Comparison of ENCODE assay signal across 14 mouse cellular contexts in the genomic region with DNA sequence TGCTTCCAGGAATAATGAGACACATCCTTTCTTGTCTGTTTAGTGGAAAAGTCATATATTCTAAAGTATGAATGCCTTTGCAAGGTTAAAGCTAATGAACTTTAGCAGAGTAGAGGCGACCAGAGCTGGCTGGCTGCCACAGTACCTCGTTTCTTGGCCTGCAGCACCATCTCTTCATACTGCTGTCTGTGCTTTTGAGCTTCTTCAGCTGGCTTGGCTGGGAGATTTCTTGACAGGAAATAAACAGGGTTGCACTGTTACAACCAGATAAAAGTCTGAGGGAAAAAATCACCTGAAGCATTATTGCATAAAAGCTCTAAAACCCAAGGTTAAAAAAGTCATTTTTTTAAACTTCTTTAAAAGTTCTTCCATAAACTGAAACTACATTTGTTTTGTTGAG. TPM values are rescaled to one million over a fixed set of nuclear protein-coding genes. Genes with fewer than 3 reads are reported as not detected.
DNase-seq lines count a peak whose midpoint lies in the region; ATAC-seq and TF ChIP-seq lines count a peak whose summit lies in the region.
"Had no signal": no experiment of that assay in that cellular context is flagged by ENCODE, and none has a peak within 500 bp of the region (broad histone marks: within the 10 kb centered on the region; RNA-seq: fewer than 3 reads in every experiment).

No protein-coding gene starts in this region.

- no peak for TF ChIP-seq RAD21 in MEL (IDR thresholded peaks at IDR 0.05; ENCODE audit: low read depth, low read length)

- TF ChIP-seq CTCF in layer of hippocampus, adult 2 months (conservative IDR thresholded peaks at IDR 0.05), result no peak
- no peak for TF ChIP-seq CTCF in MEL (IDR thresholded peaks at IDR 0.05 in 2 of 3, conservative IDR thresholded peaks at IDR 0.05 in 1 of 3; ENCODE audit: control insufficient read depth in 1 of 3, insufficient read depth in 1 of 3, low read depth in 2 of 3, low read length in 3 of 3, poor library complexity in 1 of 3, severe bottlenecking in 1 of 3)

- H3K4me3 ChIP-seq in layer of hippocampus, adult 2 months, result no peak overlapping the region
- no peak overlapping the region for H3K4me3 ChIP-seq in MEL (ENCODE audit: control insufficient read depth in 1 of 2, insufficient read depth in 1 of 2, low read depth in 2 of 2, low read length in 2 of 2)
- H3K4me3 ChIP-seq: hindbrain, embryonic 15.5 days had no signal

- peaks cover 12 to 23% of the 10 kb centered on the region in 2 experiments for H3K4me1 ChIP-seq in MEL (ENCODE audit: control insufficient read depth in 1 of 2, insufficient read depth in 2 of 2, low read length in 2 of 2)

- H3K36me3 ChIP-seq in MEL (ENCODE audit: control insufficient read depth in 1 of 2, insufficient read depth in 2 of 2, low read length in 2 of 2), result peaks cover 3 to 21% of the 10 kb centered on the region in 2 experiments

- DNase-seq in heart, adult 18-20 months, result peak; percentile 14 to 20
- DNase-seq in heart, adult 11 months, result no peak
- DNase-seq in layer of hippocampus, adult 2 months (ENCODE audit: low spot score in 2 of 2), result no peak
- DNase-seq in layer of hippocampus, postnatal 36 days, result no peak
- DNase-seq in MEL (ENCODE audit: low read depth, low spot score), result peak; percentile 85
- peak; percentile 84 for DNase-seq in kidney, postnatal 10 days
- DNase-seq in Muller cell, postnatal 12 days (ENCODE audit: inconsistent ontology term), result no peak
- DNase-seq: adrenal gland, postnatal 14 days; cerebellum, adult 9-10 months; embryo, embryonic 11 days; forebrain, postnatal 0 days; thymus, postnatal 4 days had no signal

- TF ChIP-seq EP300 in MEL (IDR thresholded peaks at IDR 0.05; ENCODE audit: low read depth in 1 of 2, low read length in 2 of 2), result peak; percentile 76 to 85

- H3K27me3 ChIP-seq in MEL (ENCODE audit: control insufficient read depth in 1 of 2, insufficient read depth in 2 of 2, low read length in 2 of 2), result no peaks in the 10 kb centered on the region
- H3K27me3 ChIP-seq: hindbrain, embryonic 15.5 days had no signal

- H3K27ac ChIP-seq in layer of hippocampus, adult 2 months, result peak overlapping the region; percentile 40; the same call in 1 of the 2 replicates
- peak overlapping the region; percentile 81 for H3K27ac ChIP-seq in MEL (ENCODE audit: control insufficient read depth, low read depth, low read length)
- H3K27ac ChIP-seq: hindbrain, embryonic 15.5 days had no signal

- no peak overlapping the region; the same call in 1 of the 2 replicates for H3K9ac ChIP-seq in MEL (ENCODE audit: control insufficient read depth, low read depth, low read length, poor library complexity, severe bottlenecking)
- H3K9ac ChIP-seq: forebrain, postnatal 0 days; hindbrain, embryonic 15.5 days had no signal

- H3K9me3 ChIP-seq in MEL (replicated peaks; ENCODE audit: insufficient read depth, low read length), result no peaks in the 10 kb centered on the region
- H3K9me3 ChIP-seq: hindbrain, embryonic 15.5 days had no signal

- TF ChIP-seq POLR2A in MEL (IDR thresholded peaks at IDR 0.05; ENCODE audit: control insufficient read depth in 1 of 2, insufficient read depth in 1 of 2, low read depth in 1 of 2, low read length in 2 of 2, poor library complexity in 1 of 2), result no peak

- H3K79me2 ChIP-seq in MEL (ENCODE audit: control insufficient read depth, insufficient read depth, low read length, poor library complexity), result no peaks in the 10 kb centered on the region

- ATAC-seq in monocyte, adult 5-6 weeks (replicated peaks; ENCODE audit: insufficient number of reproducible peaks, low FRiP score, low TSS enrichment, poor library complexity, severe bottlenecking), result no peak
- ATAC-seq: forebrain, postnatal 0 days had no signal

TF ChIP-seq in MEL, 35 proteins besides CTCF, POLR2A, EP300 and RAD21:
- TF ChIP-seq NELFE (IDR thresholded peaks at IDR 0.05; ENCODE audit: low read depth, low read length) (no peak), ZC3H11A (IDR thresholded peaks at IDR 0.05; ENCODE audit: low read depth, low read length) (no peak), RCOR1 (IDR thresholded peaks at IDR 0.05; ENCODE audit: low read depth, low read length) (peak; percentile 77), SMC3 (IDR thresholded peaks at IDR 0.05; ENCODE audit: low read depth, low read length) (no peak), MYB (IDR thresholded peaks at IDR 0.05; ENCODE audit: low read depth, low read length) (no peak), POLR2AphosphoS5 (IDR thresholded peaks at IDR 0.05; ENCODE audit: borderline replicate concordance, low read depth, low read length) (no peak), JUND (IDR thresholded peaks at IDR 0.05; ENCODE audit: low read depth, low read length) (no peak), ZNF384 (IDR thresholded peaks at IDR 0.05; ENCODE audit: low read depth, low read length) (peak; percentile 47), USF1 (IDR thresholded peaks at IDR 0.05; ENCODE audit: low read depth, low read length) (no peak), SIN3A (IDR thresholded peaks at IDR 0.05; ENCODE audit: low read length) (peak; percentile 91), BHLHE40 (IDR thresholded peaks at IDR 0.05; ENCODE audit: borderline replicate concordance, low read depth, low read length) (peak; percentile 61; the same call in 1 of the 2 replicates), NRF1 (IDR thresholded peaks at IDR 0.05; ENCODE audit: insufficient read depth, low read depth, low read length, poor library complexity, severe bottlenecking) (no peak), UBTF (IDR thresholded peaks at IDR 0.05; ENCODE audit: borderline replicate concordance, insufficient read depth, low read depth, low read length) (no peak), TAL1 (IDR thresholded peaks at IDR 0.05; ENCODE audit: low read length) (no peak; the same call in 1 of the 2 replicates), MXI1 (IDR thresholded peaks at IDR 0.05; ENCODE audit: low read depth, low read length) (peak; percentile 77; the same call in 1 of the 2 replicates), GABPA (IDR thresholded peaks at IDR 0.05; ENCODE audit: low read depth, low read length) (no peak), GATA1 (IDR thresholded peaks at IDR 0.05; ENCODE audit: low read depth, low read length) (peak; percentile 72), MAFK (IDR thresholded peaks at IDR 0.05; ENCODE audit: borderline replicate concordance, low read depth, low read length) (no peak), MEF2A (IDR thresholded peaks at IDR 0.05; ENCODE audit: extremely low read depth, insufficient replicate concordance, low read depth, low read length, poor library complexity, severe bottlenecking) (no peak), CHD1 (IDR thresholded peaks at IDR 0.05; ENCODE audit: low read depth, low read length) (no peak), MAZ (IDR thresholded peaks at IDR 0.05; ENCODE audit: low read depth, low read length) (no peak), POLR2AphosphoS2 (IDR thresholded peaks at IDR 0.05; ENCODE audit: low read length) (no peak), TCF12 (IDR thresholded peaks at IDR 0.05; ENCODE audit: low read depth, low read length) (peak; percentile 85), MYC (IDR thresholded peaks at IDR 0.05; ENCODE audit: low read depth, low read length) (0 out of 2 replicates have a peak, but pooled peaks have one; percentile 15), ELF1 (IDR thresholded peaks at IDR 0.05; ENCODE audit: low read depth, low read length) (no peak), ZKSCAN1 (IDR thresholded peaks at IDR 0.05; ENCODE audit: low read depth, low read length) (no peak), ETS1 (IDR thresholded peaks at IDR 0.05; ENCODE audit: low read depth, low read length) (peak; percentile 98), ZMIZ1 (IDR thresholded peaks at IDR 0.05; ENCODE audit: low read depth, low read length) (no peak), E2F4 (IDR thresholded peaks at IDR 0.05; ENCODE audit: borderline replicate concordance, low read depth, low read length) (no peak), USF2 (IDR thresholded peaks at IDR 0.05; ENCODE audit: borderline replicate concordance in 1 of 2, insufficient read depth in 1 of 2, low read depth in 1 of 2, low read length in 2 of 2) (no peak), HCFC1 (IDR thresholded peaks at IDR 0.05; ENCODE audit: low read depth, low read length) (no peak), TBP (IDR thresholded peaks at IDR 0.05; ENCODE audit: low read depth, low read length) (0 out of 2 replicates have a peak, but pooled peaks have one; percentile 29), CHD2 (IDR thresholded peaks at IDR 0.05; ENCODE audit: low read length) (no peak), MAX (IDR thresholded peaks at IDR 0.05; ENCODE audit: low read length) (peak; percentile 36), KAT2A (conservative IDR thresholded peaks at IDR 0.05; ENCODE audit: low read depth, low read length) (no peak; the same call in 1 of the 2 replicates)

RNA-seq across cellular contexts. Expression of a gene that starts 38.4 kb away (rescaled TPM):
- under 1 TPM; 0.13 to 0.42 TPM for total RNA-seq in heart, adult 18-20 months (2021)
- 1 to 10 TPM in 1 of 2 experiments, under 1 TPM in 1; 0.91 to 1.3 TPM for total RNA-seq in layer of hippocampus, adult 2 months (2021)
- total RNA-seq in layer of hippocampus, postnatal 36 days (2021), result 1 to 10 TPM in 1 of 2 experiments, under 1 TPM in 1; 0.99 to 1.0 TPM
- 0.23 and 0.31 TPM in 2 replicates for total RNA-seq in MEL (2012; rRNA removed)
- under 1 TPM in 1 of 2 experiments, not detected in 1; 0.64 TPM for polyA plus RNA-seq in MEL (2012; ENCODE audit: insufficient read depth in 1 of 2, insufficient read length in 2 of 2, low read depth in 1 of 2, low replicate concordance in 2 of 2, missing spikeins in 1 of 2)
- total RNA-seq in monocyte, adult 5-6 weeks (2017), result 0.49 to 0.64 TPM in 2 of 3 replicates, not detected in the other

RNA-seq across cellular contexts. Expression of a gene that starts 38.7 kb away (rescaled TPM):
- total RNA-seq in heart, adult 18-20 months (2021), result 10 to 100 TPM; 15.8 to 16.2 TPM
- 10 to 100 TPM; 36.9 to 37.2 TPM for total RNA-seq in layer of hippocampus, adult 2 months (2021)
- 10 to 100 TPM; 34.0 to 36.4 TPM for total RNA-seq in layer of hippocampus, postnatal 36 days (2021)
- total RNA-seq in MEL (2012; rRNA removed), result 8.9 and 9.6 TPM in 2 replicates
- 10 to 100 TPM in 1 of 2 experiments, not detected in 1; 24.9 TPM for polyA plus RNA-seq in MEL (2012; ENCODE audit: insufficient read depth in 1 of 2, insufficient read length in 2 of 2, low read depth in 1 of 2, low replicate concordance in 2 of 2, missing spikeins in 1 of 2)
- 9.1 to 25.8 TPM (median 15.7 TPM) in 3 replicates for total RNA-seq in monocyte, adult 5-6 weeks (2017)

RNA-seq across cellular contexts. Expression of a gene that starts 58.0 kb away (rescaled TPM):
- total RNA-seq in heart, adult 18-20 months (2021), result 10 to 100 TPM; 66.0 to 69.3 TPM
- total RNA-seq in layer of hippocampus, adult 2 months (2021), result 10 to 100 TPM; 24.0 to 24.5 TPM
- total RNA-seq in layer of hippocampus, postnatal 36 days (2021), result 10 to 100 TPM; 21.6 to 22.8 TPM
- total RNA-seq in MEL (2012; rRNA removed), result 68.0 and 75.7 TPM in 2 replicates
- 10 to 100 TPM; 41.1 to 87.4 TPM for polyA plus RNA-seq in MEL (2012; ENCODE audit: insufficient read depth in 1 of 2, insufficient read length in 2 of 2, low read depth in 1 of 2, low replicate concordance in 2 of 2, missing spikeins in 1 of 2)
- 36.3 to 52.1 TPM (median 47.5 TPM) in 3 replicates for total RNA-seq in monocyte, adult 5-6 weeks (2017)

Comparison
In these comparisons a context has a peak if more than half of its experiments do, and no peak if none do; other contexts are left out.
1. DNase-seq: peak in heart, adult 18-20 months (2 of 2), MEL (single experiment) and kidney, postnatal 10 days (single experiment); none in heart, adult 11 months (single experiment), layer of hippocampus, adult 2 months (0 of 2), layer of hippocampus, postnatal 36 days (0 of 2) and Muller cell, postnatal 12 days (single experiment).